Comparison of ENCODE assay signal across 19 mouse cellular contexts in genomic region chr17:29145101-29145500, GRCm38 (mm10). TPM values are rescaled to one million over a fixed set of nuclear protein-coding genes. Genes with fewer than 3 reads are reported as not detected.
"Had no signal": no experiment of that assay in that cellular context is flagged by ENCODE, and none has a peak within 500 bp of the region (broad histone marks: within the 10 kb centered on the region; RNA-seq: fewer than 3 reads in every experiment).

No protein-coding gene starts in this region.

- ATAC-seq: intestine, postnatal 0 days; midbrain, embryonic 15.5 days had no signal

- H3K36me3 ChIP-seq: liver, embryonic 13.5 days; midbrain, embryonic 15.5 days; neural tube, embryonic 13.5 days; stomach, embryonic 15.5 days had no signal

- H3K27ac ChIP-seq: kidney, postnatal 0 days; layer of hippocampus, adult 2 months; liver, embryonic 13.5 days; macrophage; midbrain, embryonic 15.5 days; neural tube, embryonic 13.5 days; stomach, embryonic 15.5 days had no signal

- H3K27me3 ChIP-seq: liver, embryonic 13.5 days; midbrain, embryonic 15.5 days; neural tube, embryonic 13.5 days; stomach, embryonic 15.5 days had no signal

- H3K9me3 ChIP-seq: liver, embryonic 13.5 days; midbrain, embryonic 15.5 days; neural tube, embryonic 13.5 days; stomach, embryonic 15.5 days had no signal

- H3K4me3 ChIP-seq: layer of hippocampus, adult 2 months; liver, embryonic 13.5 days; midbrain, embryonic 15.5 days; neural tube, embryonic 13.5 days; stomach, embryonic 15.5 days had no signal

- DNase-seq: kidney, adult 2 months; kidney, postnatal 25 days; layer of hippocampus, adult 9-11 months; liver, embryonic 13.5 days; lung, adult 2 months; lung, postnatal 14 days; right cerebral cortex, postnatal 25 days; thymus, postnatal 14 days had no signal

- H3K9ac ChIP-seq: liver, embryonic 13.5 days; midbrain, embryonic 15.5 days; neural tube, embryonic 13.5 days; stomach, embryonic 15.5 days had no signal

- H3K4me2 ChIP-seq: liver, embryonic 13.5 days; midbrain, embryonic 11.5 days; midbrain, embryonic 15.5 days; neural tube, embryonic 13.5 days; stomach, embryonic 15.5 days had no signal

- H3K4me1 ChIP-seq: midbrain, embryonic 15.5 days; neural tube, embryonic 13.5 days had no signal

RNA-seq across cellular contexts. Expression of gene Rab44, which starts 31.2 kb away (rescaled TPM):
- total RNA-seq: left cerebral cortex, adult 18-20 months; liver, adult 2 months had no signal
- polyA plus RNA-seq: limb, embryonic 11.5 days; midbrain, embryonic 15.5 days had no signal
